Mouse (Mus musculus): ENCODE measurements around the gene Olfr655. TPM values are rescaled to one million over a fixed set of nuclear protein-coding genes. Genes with fewer than 3 reads are reported as not detected.

Gene Olfr655
- not detected for total RNA-seq (2021)

- DNase-seq, result no peak
These were observed at the start of gene Olfr655 for GRCm38 (mm10) chr7:104601679-104602078. Gene Olfr655, minus strand, starts transcription at chr7:104601779.

- DNase-seq, result peak; percentile 1 to 9
These were observed 45.4 kb upstream of the Olfr655 start, which contains the start of gene Olfr658 for GRCm38 (mm10) chr7:104646841-104647482. Gene Olfr658, minus strand, starts transcription at chr7:104647305.

GRCm38 (mm10) chr7:104624494-104624893, 22.9 kb upstream of the Olfr655 start, which contains the start of gene Olfr657:
Gene Olfr657, plus strand, starts transcription at chr7:104624794.
- no peak for DNase-seq

GRCm38 (mm10) chr7:104613655-104614054, 12.1 kb upstream of the Olfr655 start, which contains the start of gene Olfr656:
Gene Olfr656, plus strand, starts transcription at chr7:104613955.
- DNase-seq, result no peak

GRCm38 (mm10) chr7:104604727-104605126, 3.1 kb upstream of the Olfr655 start:
- DNase-seq, result no peak

- DNase-seq, result no peak
These were observed 1.6 kb upstream of the Olfr655 start for GRCm38 (mm10) chr7:104603173-104603572.

GRCm38 (mm10) chr7:104588274-104588673, 13.3 kb downstream of the Olfr655 start:
- DNase-seq, result no peak

- no peak for DNase-seq
These were observed 14.9 kb downstream of the Olfr655 start, which contains the start of gene Olfr654 for GRCm38 (mm10) chr7:104586725-104587124. Gene Olfr654, plus strand, starts transcription at chr7:104587025.

- no peak for DNase-seq
These were observed 20.1 kb downstream of the Olfr655 start for GRCm38 (mm10) chr7:104581429-104581828.

GRCm38 (mm10) chr7:104580846-104581245, 20.7 kb downstream of the Olfr655 start:
- no peak for DNase-seq

- DNase-seq, result no peak
These were observed 24.6 kb downstream of the Olfr655 start, which contains the start of gene Olfr653 for GRCm38 (mm10) chr7:104577014-104577413. Gene Olfr653, plus strand, starts transcription at chr7:104577314.

- DNase-seq, result no peak
These were observed 41.0 kb downstream of the Olfr655 start, which contains the start of gene Olfr652 for GRCm38 (mm10) chr7:104560601-104561000. Gene Olfr652, plus strand, starts transcription at chr7:104560901.

- DNase-seq, result no peak
These were observed 48.9 kb downstream of the Olfr655 start for GRCm38 (mm10) chr7:104552700-104553099.

- DNase-seq, result no peak
These were observed 51.7 kb downstream of the Olfr655 start, which contains the start of gene Olfr651 for GRCm38 (mm10) chr7:104549833-104550232. Gene Olfr651, plus strand, starts transcription at chr7:104550133.

Other genes with a start within 250 kb of the Olfr655 start
- gene Trim12c, start 248.4 kb downstream of the Olfr655 start, total RNA-seq (2021), result 1 to 10 TPM; 1.4 to 1.8 TPM
- gene Trim30b, start 231.9 kb downstream of the Olfr655 start, total RNA-seq (2021), result not detected
- gene Trim30c, start 200.9 kb downstream of the Olfr655 start, total RNA-seq (2021), result under 1 TPM in 1 of 2 experiments, not detected in 1; 0.20 TPM
- gene Trim30a, start 136.6 kb downstream of the Olfr655 start, total RNA-seq (2021), result under 1 TPM; 0.47 to 0.51 TPM
- under 1 TPM in 1 of 2 experiments, not detected in 1; 0.27 TPM for gene Trim30d, start 93.9 kb downstream of the Olfr655 start, total RNA-seq (2021)
- not detected for gene Olfr651, start 51.6 kb downstream of the Olfr655 start, total RNA-seq (2021)
- gene Olfr652, start 40.9 kb downstream of the Olfr655 start, total RNA-seq (2021), result not detected
- gene Olfr653, start 24.5 kb downstream of the Olfr655 start, total RNA-seq (2021), result not detected
- gene Olfr654, start 14.8 kb downstream of the Olfr655 start, total RNA-seq (2021), result not detected
- not detected for gene Olfr656, start 12.2 kb upstream of the Olfr655 start, total RNA-seq (2021)
- not detected for gene Olfr657, start 23.0 kb upstream of the Olfr655 start, total RNA-seq (2021)
- not detected for gene Olfr658, start 45.5 kb upstream of the Olfr655 start, total RNA-seq (2021)
- not detected for gene Olfr659, start 65.0 kb upstream of the Olfr655 start, total RNA-seq (2021)
- gene Olfr661, start 84.7 kb upstream of the Olfr655 start, total RNA-seq (2021), result not detected
- not detected for gene Usp17le, start 175.7 kb upstream of the Olfr655 start, total RNA-seq (2021)
- not detected for gene Usp17lb, start 240.8 kb upstream of the Olfr655 start, total RNA-seq (2021)